Mouse (Mus musculus): Measurements from ENCODE around the gene H13. TPM values are rescaled to one million over a fixed set of nuclear protein-coding genes. Genes with fewer than 3 reads are reported as not detected.

The H13 gene
- polyA plus RNA-seq, 1 experiment from 2014 or later, result 121 TPM

DNA sequence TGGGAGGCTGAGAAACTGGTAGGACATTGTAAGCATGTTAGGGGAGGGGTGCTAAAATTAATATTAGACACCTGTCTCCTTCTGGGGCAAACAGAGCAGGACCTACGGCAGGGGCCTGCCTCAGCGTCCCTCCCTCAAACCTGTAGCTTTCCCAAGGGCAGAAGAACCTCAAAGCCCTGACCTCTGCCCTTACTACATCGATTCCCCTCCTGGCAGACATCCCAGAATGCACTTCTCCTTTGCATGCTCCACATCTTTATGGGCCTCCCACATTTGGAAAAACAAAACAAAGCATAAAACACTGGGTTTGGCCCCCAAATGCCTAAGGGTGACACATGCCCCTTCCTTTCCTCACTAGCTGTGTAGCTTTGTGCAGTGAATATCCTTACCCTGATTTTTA lies 40.0 kb upstream of the H13 start:
- Histone ChIP-seq H3K4me2 (ENCODE audit: low read depth, low read length) (peak overlapping the region; percentile 68), H3K27me3 (ENCODE audit: control insufficient read depth, insufficient read depth, low read length) (peaks cover 14% of the 10 kb centered on the region)
- no peak for ATAC-seq (ENCODE audit: insufficient read depth, low FRiP score)

DNA sequence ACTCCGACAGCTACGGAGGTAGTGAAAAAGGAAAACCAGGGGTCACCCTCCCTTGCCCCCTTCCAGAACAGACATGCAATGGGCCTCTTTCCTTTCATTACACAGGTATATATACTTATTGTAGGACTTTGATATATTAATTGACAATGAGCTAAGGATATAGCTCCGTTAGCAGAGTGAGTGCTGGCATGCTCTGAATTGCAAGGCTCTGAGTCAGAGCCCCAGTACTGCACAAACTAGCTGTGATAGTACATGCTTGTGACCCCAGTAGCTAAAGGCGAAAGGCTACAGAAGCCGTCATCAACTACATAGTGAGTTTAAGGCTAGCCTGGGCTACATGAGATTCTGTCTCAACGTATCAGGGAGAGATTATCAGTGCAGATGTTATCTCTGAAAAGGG lies 39.4 kb upstream of the H13 start:
- peaks cover 21% of the 10 kb centered on the region for H3K4me1 ChIP-seq (ENCODE audit: control insufficient read depth, insufficient read depth, low read length)
- peaks cover 14% of the 10 kb centered on the region for H3K27me3 ChIP-seq (ENCODE audit: control insufficient read depth, insufficient read depth, low read length)
- H3K4me2 ChIP-seq (ENCODE audit: low read depth, low read length), result no peak overlapping the region
- no peak overlapping the region for H3K27ac ChIP-seq (ENCODE audit: low read length)
- H3K36me3 ChIP-seq (ENCODE audit: control insufficient read depth, insufficient read depth, low read length), result no peaks in the 10 kb centered on the region
- H3K9ac ChIP-seq (ENCODE audit: low read length), result no peak overlapping the region
- H3K4me3 ChIP-seq (replicated peaks; ENCODE audit: low read length), result no peak overlapping the region
- no peak for ATAC-seq (ENCODE audit: insufficient read depth, low FRiP score)
- WGBS, result 75% methylated on average over 6 of the region's 6 CpGs
- no peaks in the 10 kb centered on the region for H3K9me3 ChIP-seq (replicated peaks; ENCODE audit: control insufficient read depth, low read length)

More for the DNA sequence above, 40.0 kb upstream of the H13 start:
- Histone ChIP-seq H3K9ac (ENCODE audit: low read length) (no peak overlapping the region), H3K4me1 (ENCODE audit: control insufficient read depth, insufficient read depth, low read length) (peaks cover 21% of the 10 kb centered on the region), H3K9me3 (replicated peaks; ENCODE audit: control insufficient read depth, low read length) (no peaks in the 10 kb centered on the region), H3K36me3 (ENCODE audit: control insufficient read depth, insufficient read depth, low read length) (no peaks in the 10 kb centered on the region), H3K27ac (ENCODE audit: low read length) (no peak overlapping the region), H3K4me3 (replicated peaks; ENCODE audit: low read length) (peak overlapping the region; percentile 62; the same call in 1 of the 2 replicates)
- 34% methylated on average over 3 of the region's 3 CpGs for WGBS

DNA sequence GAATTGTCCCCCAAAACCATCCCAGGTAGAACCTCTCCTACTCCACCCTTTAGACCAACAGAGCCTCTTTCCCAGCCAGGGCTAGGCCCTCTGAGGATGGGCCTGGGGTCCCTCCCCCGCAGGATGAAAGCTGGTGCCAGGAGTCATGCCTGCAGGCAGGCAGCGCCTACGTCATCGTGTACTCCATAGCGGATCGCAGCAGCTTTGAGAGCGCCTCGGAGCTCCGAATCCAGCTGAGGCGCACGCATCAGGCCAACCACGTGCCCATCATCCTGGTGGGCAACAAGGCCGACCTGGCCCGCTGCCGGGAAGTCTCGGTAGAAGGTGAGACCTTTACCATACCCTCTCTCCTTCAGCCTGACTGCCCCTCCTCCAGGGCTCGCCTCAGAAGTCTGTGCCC lies 35.9 kb upstream of the H13 start:
- Histone ChIP-seq H3K27ac (ENCODE audit: low read length) (no peak overlapping the region; the same call in 1 of the 2 replicates), H3K4me2 (ENCODE audit: low read depth, low read length) (peak overlapping the region; percentile 6; the same call in 1 of the 2 replicates), H3K9ac (ENCODE audit: low read length) (peak overlapping the region; percentile 48), H3K9me3 (replicated peaks; ENCODE audit: control insufficient read depth, low read length) (no peaks in the 10 kb centered on the region), H3K27me3 (ENCODE audit: control insufficient read depth, insufficient read depth, low read length) (peaks cover 8% of the 10 kb centered on the region; the same call in 1 of the 2 replicates), H3K4me3 (replicated peaks; ENCODE audit: low read length) (no peak overlapping the region), H3K4me1 (ENCODE audit: control insufficient read depth, insufficient read depth, low read length) (peaks cover 30% of the 10 kb centered on the region), H3K36me3 (ENCODE audit: control insufficient read depth, insufficient read depth, low read length) (no peaks in the 10 kb centered on the region)
- ATAC-seq (ENCODE audit: insufficient read depth, low FRiP score), result no peak
- WGBS, result 32% methylated on average over 17 of the region's 17 CpGs

DNA sequence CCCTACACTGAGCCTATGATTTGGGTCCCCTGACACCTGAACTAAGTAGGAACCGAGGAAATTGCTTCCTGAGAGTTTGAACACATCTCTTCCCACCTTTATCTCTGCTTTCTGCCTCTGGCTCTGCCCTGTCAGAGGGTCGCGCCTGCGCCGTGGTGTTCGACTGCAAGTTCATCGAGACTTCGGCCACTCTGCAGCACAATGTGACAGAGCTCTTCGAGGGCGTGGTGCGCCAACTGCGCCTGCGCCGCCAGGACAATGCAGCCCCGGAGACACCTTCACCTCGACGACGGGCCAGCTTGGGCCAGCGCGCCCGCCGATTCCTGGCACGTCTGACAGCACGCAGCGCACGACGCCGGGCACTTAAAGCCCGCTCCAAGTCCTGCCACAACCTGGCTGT lies 35.0 kb upstream of the H13 start:
- ATAC-seq (ENCODE audit: insufficient read depth, low FRiP score), result no peak
- Histone ChIP-seq H3K9me3 (replicated peaks; ENCODE audit: control insufficient read depth, low read length) (no peaks in the 10 kb centered on the region), H3K4me3 (replicated peaks; ENCODE audit: low read length) (no peak overlapping the region), H3K4me1 (ENCODE audit: control insufficient read depth, insufficient read depth, low read length) (peaks cover 30% of the 10 kb centered on the region), H3K9ac (ENCODE audit: low read length) (no peak overlapping the region), H3K27me3 (ENCODE audit: control insufficient read depth, insufficient read depth, low read length) (no peaks in the 10 kb centered on the region), H3K27ac (ENCODE audit: low read length) (no peak overlapping the region), H3K36me3 (ENCODE audit: control insufficient read depth, insufficient read depth, low read length) (no peaks in the 10 kb centered on the region), H3K4me2 (ENCODE audit: low read depth, low read length) (no peak overlapping the region)
- WGBS, result 64% methylated on average over 29 of the region's 29 CpGs

DNA sequence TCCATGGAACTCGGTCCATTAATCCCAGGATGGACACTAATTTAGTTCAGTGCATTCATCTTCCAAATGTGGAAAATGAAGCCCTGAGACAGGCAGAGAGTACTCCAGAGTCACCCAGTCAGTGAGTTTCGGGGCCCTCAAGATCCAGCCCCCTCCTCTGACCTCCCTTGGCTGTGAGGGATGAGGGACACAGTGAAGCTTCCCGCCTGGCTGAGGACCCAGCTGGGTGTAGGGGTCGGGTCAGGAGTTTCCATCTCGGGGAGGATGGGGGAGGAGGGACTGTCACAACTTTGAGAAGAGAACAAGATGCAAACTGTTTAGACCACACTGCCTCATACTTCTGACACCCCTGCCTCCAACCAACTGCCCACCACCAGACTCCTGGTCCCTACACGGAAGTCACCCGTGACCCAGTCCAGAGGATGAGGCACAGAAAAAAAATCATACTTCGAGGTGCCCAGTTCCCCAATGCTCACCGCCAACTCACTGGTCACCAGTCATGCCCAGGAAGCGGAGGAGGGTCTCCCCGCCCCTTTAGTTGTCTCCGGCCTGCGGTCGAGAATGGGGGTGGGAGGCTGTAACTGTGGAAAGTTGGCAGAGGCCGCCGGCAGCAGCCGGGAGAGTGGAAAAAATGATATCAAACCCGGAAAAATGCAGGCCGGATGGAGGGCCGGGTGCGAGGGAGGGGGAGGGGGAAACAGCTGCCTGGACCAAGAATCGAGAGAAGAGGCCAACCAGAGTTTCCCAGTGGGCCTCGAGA lies 32.8 kb upstream of the H13 start:
- H3K36me3 ChIP-seq (ENCODE audit: control insufficient read depth, insufficient read depth, low read length), result no peaks in the 10 kb centered on the region
- peak; percentile 74 for ATAC-seq (ENCODE audit: insufficient read depth, low FRiP score)
- no peaks in the 10 kb centered on the region for H3K9me3 ChIP-seq (replicated peaks; ENCODE audit: control insufficient read depth, low read length)
- H3K9ac ChIP-seq (ENCODE audit: low read length), result peak overlapping the region; percentile 56
- 0 out of 2 replicates have a peak overlapping the region, but pooled peaks have one; percentile 7 for H3K4me3 ChIP-seq (replicated peaks; ENCODE audit: low read length)
- peak overlapping the region; percentile 43 for H3K4me2 ChIP-seq (ENCODE audit: low read depth, low read length)
- H3K27ac ChIP-seq (ENCODE audit: low read length), result peak overlapping the region; percentile 96
- no peaks in the 10 kb centered on the region for H3K27me3 ChIP-seq (ENCODE audit: control insufficient read depth, insufficient read depth, low read length)
- 47% methylated on average over 23 of the region's 23 CpGs for WGBS
- H3K4me1 ChIP-seq (ENCODE audit: control insufficient read depth, insufficient read depth, low read length), result peaks cover 34% of the 10 kb centered on the region

DNA sequence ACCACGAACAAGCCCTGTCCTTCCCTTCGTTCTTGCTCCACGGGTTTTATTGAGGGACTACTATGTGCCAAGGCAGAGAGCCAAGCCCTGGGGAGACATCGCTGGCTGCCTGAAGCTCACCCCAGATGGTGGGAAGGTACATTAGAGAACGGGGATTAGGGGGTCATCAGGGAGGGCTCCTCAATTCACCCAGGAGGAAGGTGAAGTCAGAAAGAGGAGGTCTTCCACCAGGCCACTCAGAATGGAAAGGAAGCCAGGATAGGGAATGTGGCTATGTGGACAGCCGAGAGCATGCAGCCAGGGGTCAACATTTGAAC lies 32.3 kb upstream of the H13 start:
- WGBS, result 56% methylated on average over 6 of the region's 6 CpGs
- H3K4me2 ChIP-seq (ENCODE audit: low read depth, low read length), result no peak overlapping the region
- H3K27me3 ChIP-seq (ENCODE audit: control insufficient read depth, insufficient read depth, low read length), result no peaks in the 10 kb centered on the region
- no peaks in the 10 kb centered on the region for H3K36me3 ChIP-seq (ENCODE audit: control insufficient read depth, insufficient read depth, low read length)
- H3K27ac ChIP-seq (ENCODE audit: low read length), result peak overlapping the region; percentile 96
- no peak; the same call in 1 of the 2 replicates for ATAC-seq (ENCODE audit: insufficient read depth, low FRiP score)
- H3K9ac ChIP-seq (ENCODE audit: low read length), result peak overlapping the region; percentile 50
- no peak overlapping the region for H3K4me3 ChIP-seq (replicated peaks; ENCODE audit: low read length)
- peaks cover 34% of the 10 kb centered on the region for H3K4me1 ChIP-seq (ENCODE audit: control insufficient read depth, insufficient read depth, low read length)
- no peaks in the 10 kb centered on the region for H3K9me3 ChIP-seq (replicated peaks; ENCODE audit: control insufficient read depth, low read length)

- no peak for ATAC-seq (ENCODE audit: insufficient read depth, low FRiP score)
- H3K4me1 ChIP-seq (ENCODE audit: control insufficient read depth, insufficient read depth, low read length), result peaks cover 34% of the 10 kb centered on the region
- no peaks in the 10 kb centered on the region for H3K36me3 ChIP-seq (ENCODE audit: control insufficient read depth, insufficient read depth, low read length)
- WGBS, result 81% methylated on average over 4 of the region's 4 CpGs
- H3K9me3 ChIP-seq (replicated peaks; ENCODE audit: control insufficient read depth, low read length), result no peaks in the 10 kb centered on the region
- no peak overlapping the region for H3K4me3 ChIP-seq (replicated peaks; ENCODE audit: low read length)
- H3K27ac ChIP-seq (ENCODE audit: low read length), result peak overlapping the region; percentile 96
- H3K4me2 ChIP-seq (ENCODE audit: low read depth, low read length), result no peak overlapping the region
- no peaks in the 10 kb centered on the region for H3K27me3 ChIP-seq (ENCODE audit: control insufficient read depth, insufficient read depth, low read length)
- no peak overlapping the region for H3K9ac ChIP-seq (ENCODE audit: low read length)
Observed at GRCm38 (mm10) chr2:152637381-152637780, 31.9 kb upstream of the H13 start.

- 47% methylated on average over 6 of the region's 6 CpGs for WGBS
- peaks cover 20% of the 10 kb centered on the region for H3K4me1 ChIP-seq (ENCODE audit: control insufficient read depth, insufficient read depth, low read length)
Observed at GRCm38 (mm10) chr2:152638865-152639264, 30.4 kb upstream of the H13 start.

GRCm38 (mm10) chr2:152639406-152640113 lies 29.7 kb upstream of the H13 start:
- no peaks in the 10 kb centered on the region for H3K36me3 ChIP-seq (ENCODE audit: control insufficient read depth, insufficient read depth, low read length)
- no peaks in the 10 kb centered on the region for H3K27me3 ChIP-seq (ENCODE audit: control insufficient read depth, insufficient read depth, low read length)
- H3K9ac ChIP-seq (ENCODE audit: low read length), result peak overlapping the region; percentile 25; the same call in 1 of the 2 replicates
- ATAC-seq (ENCODE audit: insufficient read depth, low FRiP score), result peak; percentile 65
- H3K4me2 ChIP-seq (ENCODE audit: low read depth, low read length), result 0 out of 2 replicates have a peak overlapping the region, but pooled peaks have one; percentile 17
- H3K4me3 ChIP-seq (replicated peaks; ENCODE audit: low read length), result no peak overlapping the region
- no peaks in the 10 kb centered on the region for H3K9me3 ChIP-seq (replicated peaks; ENCODE audit: control insufficient read depth, low read length)
- WGBS, result 20% methylated on average over 11 of the region's 11 CpGs
- H3K27ac ChIP-seq (ENCODE audit: low read length), result peak overlapping the region; percentile 96
- peaks cover 19% of the 10 kb centered on the region for H3K4me1 ChIP-seq (ENCODE audit: control insufficient read depth, insufficient read depth, low read length)

More at GRCm38 (mm10) chr2:152638865-152639264, 30.4 kb upstream of the H13 start:
- no peaks in the 10 kb centered on the region for H3K9me3 ChIP-seq (replicated peaks; ENCODE audit: control insufficient read depth, low read length)
- no peak for ATAC-seq (ENCODE audit: insufficient read depth, low FRiP score)
- peak overlapping the region; percentile 96 for H3K27ac ChIP-seq (ENCODE audit: low read length)
- H3K27me3 ChIP-seq (ENCODE audit: control insufficient read depth, insufficient read depth, low read length), result no peaks in the 10 kb centered on the region
- no peak overlapping the region for H3K4me2 ChIP-seq (ENCODE audit: low read depth, low read length)
- H3K4me3 ChIP-seq (replicated peaks; ENCODE audit: low read length), result no peak overlapping the region
- H3K9ac ChIP-seq (ENCODE audit: low read length), result no peak overlapping the region
- H3K36me3 ChIP-seq (ENCODE audit: control insufficient read depth, insufficient read depth, low read length), result no peaks in the 10 kb centered on the region
